Mouse (Mus musculus) midbrain, postnatal 0 days (tissue): ENCODE measurements around the gene Gm20388. TPM values are rescaled to one million over a fixed set of nuclear protein-coding genes. Genes with fewer than 3 reads are reported as not detected.

Experiments used
- ATAC-seq: fragments of 200-750 bp; cut with Nextera tagmentation; 2 replicates; pipeline ENCODE4 v1.8.0; 2017; ENCODE audit warnings: moderate number of reproducible peaks, mild to moderate bottlenecking, moderate TSS enrichment, moderate library complexity; ENCODE audit not compliant: low FRiP score
- DNase-seq: peaks from one replicate; pipeline ENCODE4 v3.0.0-alpha.2; 2015; ENCODE audit warnings: low spot score
- H3K27ac ChIP-seq: fragments of 300-500 bp; sonication (generic); 2 replicates; pipeline ENCODE4 v1.5.1; 2014; ENCODE audit warnings: low read depth, mild to moderate bottlenecking, low read length, mixed read lengths
- H3K27me3 ChIP-seq: fragments of 300-500 bp; sonication (generic); 2 replicates; pipeline ENCODE4 v1.6.1; 2014; ENCODE audit warnings: low read length, control low read depth, mixed read lengths; ENCODE audit not compliant: insufficient read depth
- H3K36me3 ChIP-seq: fragments of 300-500 bp; sonication (generic); 2 replicates; pipeline ENCODE4 v1.6.1; 2014; ENCODE audit warnings: low read length, control low read depth, mixed read lengths; ENCODE audit not compliant: insufficient read depth
- H3K4me1 ChIP-seq: fragments of 300-500 bp; sonication (generic); 2 replicates; pipeline ENCODE4 v1.6.1; 2014; ENCODE audit warnings: mild to moderate bottlenecking, control low read depth, antibody characterized with exemption, low read length, mixed read lengths; ENCODE audit not compliant: insufficient read depth
- H3K4me2 ChIP-seq: fragments of 300-500 bp; sonication (generic); 2 replicates; pipeline ENCODE4 v1.6.1; 2014; ENCODE audit warnings: low read depth, mild to moderate bottlenecking, low read length, mixed read lengths; ENCODE audit not compliant: poor library complexity, severe bottlenecking
- H3K4me3 ChIP-seq: fragments of 300-500 bp; sonication (generic); 2 replicates; pipeline ENCODE4 v1.5.1; 2014; ENCODE audit warnings: low read depth, mild to moderate bottlenecking, low read length, moderate library complexity
- H3K9ac ChIP-seq: fragments of 300-500 bp; sonication (generic); replicated peaks from 2 replicates; pipeline ENCODE4 v1.6.1; 2014; ENCODE audit warnings: mild to moderate bottlenecking, low read length, moderate library complexity, mixed read lengths; ENCODE audit not compliant: poor library complexity, severe bottlenecking
- H3K9me3 ChIP-seq: fragments of 300-500 bp; sonication (generic); 2 replicates; pipeline ENCODE4 v1.6.1; 2016; ENCODE audit warnings: low read length, control low read depth
- CTCF ChIP-seq: IDR thresholded peaks from 2 replicates; pipeline ENCODE4 v1.5.1; 2016; ENCODE audit warnings: antibody characterized with exemption, mild to moderate bottlenecking
- WGBS: fragments of 180-500 bp; shearing (Covaris S2); extraction: QIAGEN DNeasy Blood & Tissue Kit; methylation state at CpG from one replicate; pipeline ENCODE4 v1.1.7; 2014; 5-methylcytosine and 5-hydroxymethylcytosine counted together
- polyA plus RNA-seq: library from polyadenylated mRNA; unstranded; fragments of >200 nt; fragmentation: Nextera tagmentation; extraction: Ambion mirVana; gene quantifications from 2 replicates; pipeline ENCODE4 v1.2.1, GENCODE M21; 2015
- total RNA-seq: library from RNA; depleted of rRNA; stranded (reverse); fragments of >200 nt; gene quantifications from 2 replicates; pipeline ENCODE4 v1.2.3, GENCODE M21; 2014

The Gm20388 gene
- total and polyA plus RNA-seq, 2 experiments from 2014 or later, result 74.2 TPM; not detected in 1

GRCm38 (mm10) chr8:123416944-123417555 is 3506.4 kb downstream of the Gm20388 start:
- no peaks in the 10 kb centered on the region for H3K27me3 ChIP-seq
- DNase-seq (no peak), ATAC-seq (no peak)
- peak overlapping the region; percentile 28 for H3K4me2 ChIP-seq
- H3K27ac ChIP-seq, result no peak overlapping the region
- WGBS, result 74% methylated on average over 8 of the region's 8 CpGs
- no peaks in the 10 kb centered on the region for H3K9me3 ChIP-seq
- no peak overlapping the region; the same call in 1 of the 2 replicates for H3K9ac ChIP-seq
- H3K4me1 ChIP-seq, result 0 out of 2 replicates have a peak, but pooled peaks cover 7% of the 10 kb centered on the region
- H3K36me3 ChIP-seq, result peaks cover 21% of the 10 kb centered on the region
- TF ChIP-seq CTCF, result no peak
- H3K4me3 ChIP-seq, result 0 out of 2 replicates have a peak overlapping the region, but pooled peaks have one; percentile 6

DNA sequence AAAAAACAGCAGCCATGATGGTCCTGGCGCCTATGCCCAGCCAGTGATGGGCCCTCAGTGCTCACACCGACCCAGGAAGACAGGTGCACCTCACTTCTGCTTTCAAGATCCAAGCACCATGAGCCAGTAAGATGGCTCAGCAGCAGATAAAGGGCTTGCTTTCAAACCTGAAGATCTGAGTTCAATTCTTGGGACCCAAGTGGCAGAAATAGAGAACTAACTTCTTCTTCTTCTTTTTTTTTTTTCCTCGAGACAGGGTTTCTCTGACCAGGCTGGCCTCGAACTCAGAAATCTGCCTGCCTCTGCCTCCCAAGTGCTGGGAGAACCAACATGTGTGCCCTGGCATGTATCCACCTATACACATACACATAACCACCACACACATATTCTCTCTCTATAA is 3509.1 kb downstream of the Gm20388 start:
- no peak for TF ChIP-seq CTCF
- Histone ChIP-seq H3K27ac (no peak overlapping the region), H3K4me1 (0 out of 2 replicates have a peak, but pooled peaks cover 7% of the 10 kb centered on the region), H3K9me3 (no peaks in the 10 kb centered on the region), H3K36me3 (peaks cover 23% of the 10 kb centered on the region), H3K9ac (no peak overlapping the region), H3K4me3 (no peak overlapping the region), H3K27me3 (no peaks in the 10 kb centered on the region), H3K4me2 (no peak overlapping the region)
- no peak for ATAC-seq
- 96% methylated on average over 4 of the region's 4 CpGs for WGBS
- no peak for DNase-seq

GRCm38 (mm10) chr8:123420525-123421281 is 3510.1 kb downstream of the Gm20388 start:
- peaks cover 23% of the 10 kb centered on the region for H3K36me3 ChIP-seq

DNA sequence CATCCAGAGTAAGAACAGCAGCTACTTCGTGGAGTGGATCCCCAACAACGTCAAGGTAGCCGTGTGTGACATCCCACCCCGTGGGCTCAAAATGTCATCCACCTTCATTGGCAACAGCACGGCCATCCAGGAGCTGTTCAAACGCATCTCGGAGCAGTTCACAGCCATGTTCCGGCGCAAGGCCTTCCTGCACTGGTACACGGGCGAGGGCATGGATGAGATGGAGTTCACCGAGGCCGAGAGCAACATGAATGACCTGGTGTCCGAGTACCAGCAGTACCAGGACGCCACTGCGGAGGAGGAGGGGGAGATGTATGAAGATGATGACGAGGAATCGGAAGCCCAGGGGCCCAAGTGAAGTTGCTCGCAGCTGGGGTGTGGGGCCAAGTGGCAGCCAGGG is 3510.7 kb downstream of the Gm20388 start:
- ATAC-seq, result no peak
- Histone ChIP-seq H3K27ac (no peak overlapping the region), H3K9me3 (no peaks in the 10 kb centered on the region), H3K4me2 (no peak overlapping the region), H3K9ac (no peak overlapping the region), H3K36me3 (peaks cover 23% of the 10 kb centered on the region), H3K4me1 (0 out of 2 replicates have a peak, but pooled peaks cover 7% of the 10 kb centered on the region), H3K27me3 (no peaks in the 10 kb centered on the region), H3K4me3 (no peak overlapping the region)
- WGBS, result 88% methylated on average over 19 of the region's 19 CpGs
- no peak for DNase-seq
- TF ChIP-seq CTCF, result no peak

More at GRCm38 (mm10) chr8:123420525-123421281, 3510.1 kb downstream of the Gm20388 start:
- Histone ChIP-seq H3K4me2 (no peak overlapping the region), H3K9ac (no peak overlapping the region), H3K4me1 (0 out of 2 replicates have a peak, but pooled peaks cover 7% of the 10 kb centered on the region), H3K9me3 (no peaks in the 10 kb centered on the region), H3K27ac (no peak overlapping the region), H3K4me3 (no peak overlapping the region), H3K27me3 (no peaks in the 10 kb centered on the region)
- no peak for TF ChIP-seq CTCF
- 96% methylated on average over 34 of the region's 34 CpGs for WGBS
- DNase-seq (no peak), ATAC-seq (no peak)

DNA sequence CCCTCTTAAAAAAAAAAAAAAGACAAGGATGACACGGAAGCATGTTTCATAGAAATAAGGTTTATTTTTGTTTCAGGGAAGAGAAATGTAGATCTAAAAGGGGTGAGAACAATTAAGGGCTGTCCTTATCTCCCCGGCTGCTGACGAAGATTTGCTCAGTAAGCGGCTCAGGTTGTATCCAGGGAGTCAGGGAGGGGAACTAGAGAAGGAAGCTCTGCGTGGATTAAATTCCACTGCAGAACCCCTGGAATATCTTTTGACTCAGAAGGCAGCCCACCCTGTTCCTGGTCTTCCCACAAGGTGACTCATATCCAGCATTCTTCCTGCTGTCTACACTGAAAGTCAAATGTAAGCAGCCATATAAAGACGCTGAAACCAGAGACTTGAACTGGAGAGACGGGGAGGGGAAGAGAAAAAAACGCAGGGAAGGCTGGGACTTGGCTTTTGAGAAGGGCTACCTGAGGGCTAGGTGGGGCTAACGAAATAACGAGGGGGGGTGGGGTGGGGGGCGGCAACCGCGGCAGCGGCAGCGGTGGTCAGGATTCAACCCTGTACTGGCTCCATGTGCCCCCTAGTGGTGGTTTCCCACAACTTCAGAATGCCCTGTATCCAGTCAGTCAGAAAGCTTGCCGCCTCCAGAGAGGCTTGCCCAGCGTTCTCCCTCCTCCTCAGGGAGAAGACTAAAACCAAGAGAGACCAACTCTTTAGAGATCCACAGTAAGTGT is 3511.6 kb downstream of the Gm20388 start:
- peak; percentile 74 for TF ChIP-seq CTCF
- Histone ChIP-seq H3K9ac (peak overlapping the region; percentile 39; the same call in 1 of the 2 replicates), H3K27me3 (no peaks in the 10 kb centered on the region), H3K4me2 (peak overlapping the region; percentile 30; the same call in 1 of the 2 replicates), H3K27ac (no peak overlapping the region), H3K4me1 (no peaks in the 10 kb centered on the region), H3K9me3 (no peaks in the 10 kb centered on the region), H3K36me3 (peaks cover 21% of the 10 kb centered on the region), H3K4me3 (no peak overlapping the region)
- WGBS, result 17% methylated on average over 17 of the region's 17 CpGs
- peak; percentile 75 for ATAC-seq
- peak; percentile 84 for DNase-seq
